Mouse (Mus musculus): Measurements from ENCODE around the gene Gm20696.

Gene Gm20696

DNA sequence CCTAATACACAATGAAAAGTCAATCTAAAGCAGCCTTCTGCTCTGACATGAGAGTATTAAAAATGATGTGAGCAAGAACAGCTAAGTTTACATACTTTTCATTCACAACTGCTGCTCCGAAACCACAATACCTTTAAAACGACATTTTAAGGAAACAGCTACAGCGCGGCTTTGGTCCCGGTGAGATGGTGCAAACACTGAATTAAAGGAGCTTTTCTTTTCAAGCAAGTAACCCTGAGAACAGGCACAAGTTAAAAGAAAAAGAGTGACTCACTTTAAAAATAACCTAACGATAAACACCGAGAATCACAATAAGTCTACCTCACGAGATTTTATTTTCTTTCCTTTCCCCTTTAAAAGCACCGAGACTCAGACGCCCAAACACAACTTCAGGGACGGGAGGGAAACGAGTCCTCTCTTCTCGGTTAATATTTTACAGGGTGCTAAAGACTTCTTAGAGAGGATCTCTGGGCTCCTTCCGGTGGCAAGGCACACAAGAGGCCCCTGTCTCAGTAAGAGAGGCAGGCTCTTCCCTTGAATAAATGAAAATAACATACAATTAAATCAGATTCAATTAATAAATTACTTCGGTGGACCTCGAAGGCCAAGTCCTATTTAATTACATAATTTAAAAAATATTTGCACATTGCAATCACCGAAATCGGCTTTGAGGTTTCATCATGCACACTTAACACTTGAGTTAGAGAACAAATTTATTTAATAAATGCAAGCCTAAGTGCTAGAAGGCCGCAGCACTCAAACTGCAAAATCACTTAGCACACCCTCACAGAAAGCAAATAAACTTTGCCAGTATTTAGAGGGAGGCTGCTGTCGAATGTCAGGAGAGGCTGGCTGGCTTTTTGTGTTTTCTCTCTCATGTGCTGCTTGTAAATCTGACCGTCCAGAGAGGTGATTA lies 391.0 kb downstream of the Gm20696 start:
- DNase-seq: peak; percentile 57 to 73

GRCm38 (mm10) chr6:99274667-99275066 lies 391.9 kb downstream of the Gm20696 start:
- DNase-seq: no peak

GRCm38 (mm10) chr6:99274222-99274621 lies 392.4 kb downstream of the Gm20696 start:
- DNase-seq: no peak

DNA sequence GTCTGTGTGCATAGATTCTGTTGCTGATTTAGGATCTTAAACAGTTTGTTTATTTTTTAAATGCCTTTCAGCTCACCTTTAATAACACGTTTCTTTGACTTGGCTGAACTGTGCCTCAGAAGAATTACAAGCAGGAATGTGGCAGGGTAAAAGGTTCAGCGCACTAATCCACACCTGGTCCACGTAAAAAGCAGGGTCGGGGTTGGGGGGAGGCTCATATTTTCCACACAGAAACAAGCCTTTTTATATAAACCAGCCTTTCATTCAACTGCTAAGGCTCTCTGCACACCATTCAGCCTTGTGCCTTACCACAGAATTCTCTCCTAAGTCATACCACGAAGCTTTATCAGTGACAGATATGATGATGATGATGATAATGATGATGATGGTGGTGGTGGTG lies 393.4 kb downstream of the Gm20696 start:
- no peak for DNase-seq

DNA sequence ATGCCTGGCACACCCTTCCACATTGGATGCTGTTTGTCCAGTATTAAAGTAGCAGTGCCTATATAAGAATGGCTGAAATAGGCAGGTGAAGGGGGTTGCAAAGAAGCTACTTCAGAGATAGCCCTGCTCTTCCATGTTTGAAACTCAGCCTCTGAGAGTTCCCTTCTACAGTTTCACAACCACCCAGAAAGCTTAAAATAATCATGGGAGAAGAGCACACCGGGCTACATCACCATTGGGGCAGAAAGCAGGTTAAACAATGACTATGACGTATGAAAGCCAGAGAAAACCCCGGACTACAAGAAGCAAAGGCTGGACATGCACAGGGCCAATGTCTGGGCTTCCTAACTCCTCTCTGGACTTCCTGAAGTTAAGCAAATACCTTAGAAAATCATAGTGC lies 394.4 kb downstream of the Gm20696 start:
- DNase-seq: no peak

- DNase-seq: no peak
Observed at GRCm38 (mm10) chr6:99271741-99272140, 394.9 kb downstream of the Gm20696 start.

DNA sequence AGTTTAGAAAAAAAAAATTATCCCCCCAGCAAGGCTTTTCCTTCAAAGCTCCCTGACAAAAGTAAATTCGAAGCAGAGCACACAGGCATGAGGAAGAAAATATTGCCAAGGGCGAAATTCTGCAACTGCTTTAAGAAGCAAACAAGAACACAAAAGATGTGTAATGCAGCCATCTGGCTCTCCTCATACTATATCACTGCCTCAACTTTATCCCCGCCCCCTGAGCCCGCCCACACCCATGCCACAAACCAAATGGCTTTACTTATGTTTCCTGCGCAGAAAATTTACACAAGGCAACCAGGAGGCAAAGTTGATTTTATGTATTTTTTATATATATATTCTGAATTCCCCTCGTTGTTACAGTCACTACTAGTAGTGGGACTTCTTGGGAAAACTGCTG lies 396.7 kb downstream of the Gm20696 start:
- DNase-seq: no peak

GRCm38 (mm10) chr6:99268171-99269061 lies 398.2 kb downstream of the Gm20696 start:
- DNase-seq: no peak

GRCm38 (mm10) chr6:99265945-99266656 lies 400.5 kb downstream of the Gm20696 start:
- peak; percentile 85 to 88 for DNase-seq

DNA sequence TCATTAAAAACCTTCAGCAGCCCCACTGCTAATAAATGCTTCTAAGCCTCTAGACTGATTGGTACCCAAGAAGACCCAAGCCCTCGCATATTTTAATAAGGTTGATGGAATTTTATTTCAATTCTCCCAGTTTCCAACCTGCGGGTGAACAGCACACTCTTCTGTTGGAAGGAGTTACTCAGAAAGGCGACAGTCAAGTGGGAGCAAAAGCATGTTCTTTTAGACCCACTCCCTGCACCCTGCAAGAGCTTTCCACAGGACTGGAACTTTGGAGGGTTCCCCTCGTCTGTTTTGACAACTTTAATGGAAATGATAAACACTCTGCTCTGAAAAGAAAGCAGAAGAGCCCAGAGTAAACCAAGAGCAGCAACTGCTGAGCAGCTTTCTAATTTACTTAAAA lies 401.4 kb downstream of the Gm20696 start:
- DNase-seq: no peak

DNA sequence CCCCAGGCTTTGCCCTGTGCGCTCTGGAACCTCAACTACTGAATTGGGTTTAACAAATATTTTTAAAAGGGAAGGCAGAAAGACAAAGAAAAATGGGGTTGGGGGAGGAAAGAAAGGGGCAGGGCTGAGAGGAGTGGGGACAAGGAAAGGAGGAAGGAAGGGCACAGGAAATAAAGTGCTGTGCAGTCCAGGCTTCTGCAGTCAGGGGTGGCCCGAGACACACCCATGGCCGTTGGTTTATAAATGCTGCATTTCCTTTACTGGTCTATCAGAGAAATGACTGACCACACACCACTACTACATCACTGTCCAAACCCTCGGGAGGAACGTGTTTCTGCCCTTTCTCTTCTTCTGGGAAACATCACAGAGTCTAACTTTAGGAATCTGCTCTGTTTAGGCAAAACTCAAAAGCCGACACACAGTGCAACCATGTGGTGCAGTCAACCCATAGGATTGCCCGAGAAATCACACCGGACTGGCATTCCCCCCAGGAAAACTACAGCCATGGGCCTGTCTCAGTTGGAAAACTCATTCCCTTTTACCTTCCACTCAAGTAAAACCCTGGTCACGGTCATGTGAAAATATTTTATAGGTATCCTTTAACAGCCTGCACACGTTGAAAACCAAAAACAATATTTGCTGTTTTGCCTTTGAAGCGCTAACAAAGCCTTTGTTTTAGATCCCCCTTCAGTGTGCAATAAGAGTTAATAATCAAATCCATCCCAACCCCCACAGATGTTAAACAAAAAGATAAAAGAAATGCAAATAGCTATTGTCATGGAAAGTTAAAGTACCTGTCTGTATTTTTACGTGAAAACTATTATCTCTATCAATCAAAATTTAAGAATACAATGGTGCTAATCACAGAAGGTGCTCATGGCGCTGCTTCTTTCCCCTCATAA lies 402.2 kb downstream of the Gm20696 start:
- DNase-seq: peak in 1 of 2 experiments; percentile 33

DNA sequence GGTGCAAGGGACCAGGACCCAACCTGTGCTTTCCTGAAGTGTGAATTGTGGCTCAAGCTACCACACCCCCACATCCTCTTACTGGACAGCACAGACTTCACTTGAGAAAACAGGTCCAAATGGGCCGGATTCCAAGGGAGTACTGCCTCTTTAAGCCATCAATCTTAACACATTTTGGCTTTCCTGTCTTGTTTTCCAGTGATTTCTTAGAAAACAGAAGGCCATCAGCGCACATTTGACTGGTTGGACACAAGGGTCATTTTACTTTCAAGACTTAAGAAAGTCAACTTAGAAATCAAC lies 402.8 kb downstream of the Gm20696 start:
- DNase-seq: peak in 1 of 2 experiments; percentile 29

GRCm38 (mm10) chr6:99263061-99263885 lies 403.3 kb downstream of the Gm20696 start:
- no peak for DNase-seq

- no peak for DNase-seq
Observed at GRCm38 (mm10) chr6:99261737-99262130, 404.9 kb downstream of the Gm20696 start.

GRCm38 (mm10) chr6:99260941-99261736 lies 405.5 kb downstream of the Gm20696 start:
- no peak for DNase-seq

- no peak for DNase-seq
Observed at GRCm38 (mm10) chr6:99258346-99258745, 408.3 kb downstream of the Gm20696 start.

- DNase-seq: no peak
Observed at GRCm38 (mm10) chr6:99257676-99258075, 408.9 kb downstream of the Gm20696 start.

DNA sequence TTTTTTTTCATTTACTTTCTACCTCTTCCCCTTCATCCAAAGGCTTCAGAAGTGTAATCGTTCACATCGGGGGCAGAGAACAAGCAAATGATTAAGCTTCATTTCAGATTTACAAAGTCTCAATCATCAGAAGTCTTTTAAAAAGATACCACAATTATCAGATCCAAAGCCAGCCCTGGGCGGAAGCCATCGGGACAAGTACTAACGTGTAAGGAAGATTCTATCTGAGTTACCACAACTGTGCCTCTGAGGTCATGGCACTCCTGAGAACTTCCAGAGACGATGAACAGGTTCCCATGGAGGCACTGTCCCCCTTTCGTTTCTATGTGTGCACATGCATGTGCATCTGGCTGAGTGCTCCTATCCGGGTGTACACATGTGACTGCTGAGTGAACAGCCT lies 413.3 kb downstream of the Gm20696 start:
- no peak for DNase-seq

GRCm38 (mm10) chr6:99252816-99253215 lies 413.8 kb downstream of the Gm20696 start:
- DNase-seq: peak; percentile 56 to 73

GRCm38 (mm10) chr6:99251924-99252323 lies 414.7 kb downstream of the Gm20696 start:
- DNase-seq: no peak

Data from lung, adult 18-20 months (tissue).